Mouse (Mus musculus): ENCODE data around the gene Celf5.

DNA sequence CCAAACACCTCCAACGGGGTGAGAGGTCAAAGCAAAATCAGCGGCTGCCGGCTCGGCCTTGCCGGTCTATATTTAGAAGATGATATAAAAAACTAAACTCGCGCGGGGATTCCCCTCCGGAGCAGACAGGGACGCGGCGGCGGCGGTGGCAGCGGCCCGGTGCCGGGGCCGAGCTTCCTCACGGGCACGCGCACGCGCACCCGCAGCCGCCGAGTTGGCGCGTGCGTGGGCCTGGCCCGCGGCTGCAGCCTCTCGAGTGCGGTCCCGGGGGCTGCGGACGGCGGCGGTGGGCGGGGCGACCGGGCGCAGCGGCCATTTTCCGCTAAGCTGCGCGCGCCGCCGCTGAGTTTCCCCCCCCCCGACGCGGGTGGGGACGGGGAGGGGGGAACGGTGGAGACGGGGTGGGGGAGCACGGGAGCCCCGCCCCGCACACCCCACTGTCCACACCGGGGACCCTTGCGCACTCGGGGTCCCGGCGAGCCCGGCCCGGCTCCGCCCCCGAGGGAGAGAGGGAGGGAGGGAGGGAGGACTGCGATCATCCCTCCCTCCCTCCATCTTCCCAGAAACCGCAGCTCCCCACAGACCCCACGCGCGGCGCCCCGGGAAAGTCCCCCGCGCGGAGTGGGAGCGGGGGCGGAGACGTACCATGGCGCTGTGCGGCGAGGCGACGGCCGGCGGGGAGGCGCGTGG is 52.2 kb downstream of the Celf5 start:
- TF ChIP-seq CTCF (IDR thresholded peaks at IDR 0.05; ENCODE audit: borderline replicate concordance, insufficient read depth, low read depth, low read length) (no peak), POLR2A (IDR thresholded peaks at IDR 0.05; ENCODE audit: borderline replicate concordance, insufficient read depth, low read length) (peak; percentile 19; the same call in 1 of the 2 replicates)

All from cerebellum, adult 2 months (tissue).